Mouse (Mus musculus) Patski (cell line): Measurements from ENCODE around the gene Spock1. TPM values are rescaled to one million over a fixed set of nuclear protein-coding genes. Genes with fewer than 3 reads are reported as not detected.
"Not testable (repeated sequence)": the region's sequence is repeated elsewhere in the genome, so short reads cannot be mapped to it uniquely, and the experiment has no call there.

Experiments used
- ATAC-seq: fragments of 100-300 bp; one replicate; pipeline ENCODE4 v1.8.0; 2021
- CTCF ChIA-PET: fragments of 350-600 bp; sonication (Branson Sonifier 250); formaldehyde crosslinking; loops from one replicate; lab custom pipeline; 2022; ENCODE audit warnings: inconsistent platforms; lab: Charles Lee
- POLR2A ChIA-PET: fragments of 350-600 bp; sonication (Branson Sonifier 250); formaldehyde crosslinking; loops from one replicate; lab custom pipeline; 2022; ENCODE audit warnings: antibody characterized with exemption, inconsistent platforms; lab: Charles Lee
- DNase-seq: peaks from one replicate; pipeline ENCODE4 v3.0.0-alpha.2; 2011; ENCODE audit warnings: low read depth, low spot score
- H3K27me3 ChIP-seq: fragments of 371-371 bp; one replicate; pipeline ENCODE4 v1.5.1; 2021
- CTCF ChIP-seq: fragments of 100-300 bp; IDR thresholded peaks from one replicate; pipeline ENCODE4 v1.5.1; 2021
- in situ Hi-C: fragments of 300-500 bp; cut with MboI; formaldehyde crosslinking; loops from 3 replicates; pipeline ENCODE4 v1.11.1; 2018; ENCODE audit warnings: low pct_unique_long_range_greater_than_20kb, mixed read lengths
- polyA plus RNA-seq: library from polyadenylated mRNA; unstranded; gene quantifications from one replicate; pipeline ENCODE4 v1.2.3, GENCODE M21; 2021

Spock1 gene
- polyA plus RNA-seq, 1 experiment from 2014 or later: not detected

- no peaks in the 10 kb centered on the region for H3K27me3 ChIP-seq
- ChIA-PET POLR2A (no interaction called here), CTCF (no interaction called here)
- no peak for ATAC-seq
- in situ Hi-C loops: no loop called here
- TF ChIP-seq CTCF: no peak
- DNase-seq: no peak
Measured at GRCm38 (mm10) chr13:57595032-57595760, 312.9 kb downstream of the Spock1 start.

GRCm38 (mm10) chr13:57589338-57589914, 318.7 kb downstream of the Spock1 start:
- POLR2A ChIA-PET, ATAC-seq, DNase-seq, CTCF ChIA-PET, H3K27me3 ChIP-seq, in situ Hi-C loops: not testable (repeated sequence)

- DNase-seq (no peak), ATAC-seq (no peak)
- no peaks in the 10 kb centered on the region for H3K27me3 ChIP-seq
- POLR2A ChIA-PET: no interaction called here
- CTCF ChIA-PET: no interaction called here
- in situ Hi-C loops: no loop called here
- TF ChIP-seq CTCF: no peak
Measured at GRCm38 (mm10) chr13:57588558-57589273, 319.4 kb downstream of the Spock1 start.

- POLR2A ChIA-PET: no interaction called here
- H3K27me3 ChIP-seq: no peaks in the 10 kb centered on the region
- no peak for TF ChIP-seq CTCF
- in situ Hi-C loops: no loop called here
- CTCF ChIA-PET: no interaction called here
- DNase-seq (no peak), ATAC-seq (no peak)
Measured at GRCm38 (mm10) chr13:57585131-57585530, 323.0 kb downstream of the Spock1 start.

- ChIA-PET CTCF (no interaction called here), POLR2A (no interaction called here)
- no peak for ATAC-seq
- no peaks in the 10 kb centered on the region for H3K27me3 ChIP-seq
- DNase-seq: no peak
- in situ Hi-C loops: no loop called here
- TF ChIP-seq CTCF: no peak
Measured at GRCm38 (mm10) chr13:57582314-57582976, 325.7 kb downstream of the Spock1 start.

- DNase-seq (no peak), ATAC-seq (no peak)
- no peak for TF ChIP-seq CTCF
- POLR2A ChIA-PET: no interaction called here
- no peaks in the 10 kb centered on the region for H3K27me3 ChIP-seq
- in situ Hi-C loops: no loop called here
- CTCF ChIA-PET: no interaction called here
Measured at GRCm38 (mm10) chr13:57577541-57578244, 330.4 kb downstream of the Spock1 start.

- CTCF ChIA-PET: no interaction called here
- in situ Hi-C loops: no loop called here
- DNase-seq (no peak), ATAC-seq (no peak)
- H3K27me3 ChIP-seq: no peaks in the 10 kb centered on the region
- TF ChIP-seq CTCF: no peak
- POLR2A ChIA-PET: no interaction called here
Measured at GRCm38 (mm10) chr13:57573501-57573900, 334.6 kb downstream of the Spock1 start.

GRCm38 (mm10) chr13:57568404-57568803, 339.7 kb downstream of the Spock1 start:
- no peak for DNase-seq
- in situ Hi-C loops: no loop called here
- ChIA-PET CTCF (no interaction called here), POLR2A (no interaction called here)
- no peak for TF ChIP-seq CTCF
- no peak for ATAC-seq
- H3K27me3 ChIP-seq: no peaks in the 10 kb centered on the region

- no peak for ATAC-seq
- in situ Hi-C loops: no loop called here
- CTCF ChIA-PET: interaction anchor here (1.1 kb wide), 1 partner anchor 9 kb away, joined by 3 read pairs; no protein-coding TSS in a partner anchor
- no peak for DNase-seq
- no peaks in the 10 kb centered on the region for H3K27me3 ChIP-seq
- POLR2A ChIA-PET: no interaction called here
- no peak for TF ChIP-seq CTCF
Measured at GRCm38 (mm10) chr13:57555186-57555585, 352.9 kb downstream of the Spock1 start.

- ATAC-seq (no peak), DNase-seq (no peak)
- ChIA-PET CTCF (no interaction called here), POLR2A (no interaction called here)
- no peak for TF ChIP-seq CTCF
- in situ Hi-C loops: no loop called here
- H3K27me3 ChIP-seq: peaks cover 5% of the 10 kb centered on the region
Measured at GRCm38 (mm10) chr13:57549743-57550142, 358.4 kb downstream of the Spock1 start.
